Mouse (Mus musculus) liver, embryonic 14 days (tissue): ENCODE results near the gene Dlx3. TPM values are rescaled to one million over a fixed set of nuclear protein-coding genes. Genes with fewer than 3 reads are reported as not detected.

Experiments used
- polyA plus RNA-seq: library from polyadenylated mRNA; depleted of rRNA; stranded (reverse); fragments of >200 nt; gene quantifications from 2 replicates; pipeline ENCODE4 v1.2.3, GENCODE M21; 2012; rRNA removed

Gene Dlx3
- 0.02 TPM in 1 of 2 replicates, not detected in the other for polyA plus RNA-seq

GRCm38 (mm10) chr11:95119990-95120632 lies at the start of gene Dlx3:
TSS of gene Dlx3 (plus strand) at chr11:95120119.

GRCm38 (mm10) chr11:95076536-95077111 lies 43.3 kb upstream of the Dlx3 start, which contains the start of gene Itga3:
TSS of gene Itga3 (minus strand) at chr11:95076801.

GRCm38 (mm10) chr11:95145851-95146403 lies 26.0 kb downstream of the Dlx3 start, which contains the start of gene Dlx4:
TSS of gene Dlx4 (minus strand) at chr11:95146263.

Other genes starting within 250 kb of the Dlx3 start
- 10.2 and 23.4 TPM in 2 replicates for gene Col1a1, start 183.9 kb upstream of the Dlx3 start, polyA plus RNA-seq
- not detected in 2 replicates for gene Hils1, start 152.5 kb upstream of the Dlx3 start, polyA plus RNA-seq
- 0.23 TPM in 1 of 2 replicates, not detected in the other for gene Sgca, start 143.8 kb upstream of the Dlx3 start, polyA plus RNA-seq
- 15.3 and 16.2 TPM in 2 replicates for gene Ppp1r9b, start 129.1 kb upstream of the Dlx3 start, polyA plus RNA-seq
- gene Samd14, start 110.2 kb upstream of the Dlx3 start, polyA plus RNA-seq: 26.8 and 33.2 TPM in 2 replicates
- 3.2 and 3.5 TPM in 2 replicates for gene Pdk2, start 78.8 kb upstream of the Dlx3 start, polyA plus RNA-seq
- 1.8 TPM in 2 replicates for gene Itga3, start 43.3 kb upstream of the Dlx3 start, polyA plus RNA-seq
- gene Dlx4, start 26.1 kb downstream of the Dlx3 start, polyA plus RNA-seq: 0.06 and 0.09 TPM in 2 replicates
- gene Tac4, start 141.4 kb downstream of the Dlx3 start, polyA plus RNA-seq: 0.03 TPM in 1 of 2 replicates, not detected in the other
- 16.6 and 19.8 TPM in 2 replicates for gene Kat7, start 190.1 kb downstream of the Dlx3 start, polyA plus RNA-seq
- gene Fam117a, start 216.9 kb downstream of the Dlx3 start, polyA plus RNA-seq: 79.5 and 101 TPM in 2 replicates